Mouse (Mus musculus) lung, embryonic 15.5 days (tissue): ENCODE results near the gene Pou2af1. TPM values are rescaled to one million over a fixed set of nuclear protein-coding genes. Genes with fewer than 3 reads are reported as not detected.

Source experiments
- ATAC-seq: fragments of 200-750 bp; cut with Nextera tagmentation; 2 replicates; pipeline ENCODE4 v1.8.0; 2017; ENCODE audit warnings: moderate number of reproducible peaks, borderline replicate concordance; ENCODE audit not compliant: low FRiP score, low TSS enrichment; ENCODE audit errors: extremely low read depth
- H3K27ac ChIP-seq: fragments of 300-500 bp; sonication (generic); 2 replicates; pipeline ENCODE4 v1.5.1; 2015; ENCODE audit warnings: moderate library complexity, mild to moderate bottlenecking, inconsistent platforms
- H3K27me3 ChIP-seq: fragments of 300-500 bp; sonication (generic); 2 replicates; pipeline ENCODE4 v1.6.1; 2015; ENCODE audit warnings: inconsistent platforms
- H3K36me3 ChIP-seq: fragments of 300-500 bp; sonication (generic); 2 replicates; pipeline ENCODE4 v1.6.1; 2015; ENCODE audit warnings: inconsistent platforms
- H3K4me1 ChIP-seq: fragments of 300-500 bp; sonication (generic); 2 replicates; pipeline ENCODE4 v1.6.1; 2015; ENCODE audit warnings: inconsistent platforms
- H3K4me2 ChIP-seq: fragments of 300-500 bp; sonication (generic); 2 replicates; pipeline ENCODE4 v1.6.1; 2015; ENCODE audit warnings: inconsistent platforms, mild to moderate bottlenecking, moderate library complexity
- H3K4me3 ChIP-seq: fragments of 300-500 bp; sonication (generic); 2 replicates; pipeline ENCODE4 v1.5.1; 2015; ENCODE audit warnings: mild to moderate bottlenecking, inconsistent platforms
- H3K9ac ChIP-seq: fragments of 300-500 bp; sonication (generic); 2 replicates; pipeline ENCODE4 v1.6.1; 2015; ENCODE audit warnings: inconsistent platforms
- H3K9me3 ChIP-seq: fragments of 300-500 bp; sonication (generic); 2 replicates; pipeline ENCODE4 v1.6.1; 2016; ENCODE audit warnings: inconsistent platforms
- WGBS: fragments of 180-500 bp; shearing (Covaris S2); methylation state at CpG from one replicate; pipeline ENCODE4 v1.1.7; 2015; 5-methylcytosine and 5-hydroxymethylcytosine counted together
- polyA plus RNA-seq: library from polyadenylated mRNA; unstranded; fragments of >200 nt; fragmentation: Nextera tagmentation; extraction: Ambion mirVana; gene quantifications from 2 replicates; pipeline ENCODE4 v1.2.1, GENCODE M21; 2015

Gene Pou2af1
- polyA plus RNA-seq, 1 experiment from 2014 or later: 0.30 TPM

GRCm38 (mm10) chr9:51286079-51286478, 72.6 kb downstream of the Pou2af1 start:
- ATAC-seq: peak; percentile 77; the same call in 1 of the 2 replicates
- Histone ChIP-seq H3K4me2 (no peak overlapping the region), H3K27me3 (no peaks in the 10 kb centered on the region; the same call in 1 of the 2 replicates), H3K36me3 (no peaks in the 10 kb centered on the region), H3K4me3 (no peak overlapping the region), H3K4me1 (peaks cover 11% of the 10 kb centered on the region), H3K9ac (no peak overlapping the region), H3K27ac (no peak overlapping the region), H3K9me3 (no peaks in the 10 kb centered on the region)
- WGBS: 14% methylated on average over 2 of the region's 2 CpGs

Other genes with a start within 250 kb of the Pou2af1 start
- gene Sik2, start 204.6 kb upstream of the Pou2af1 start, polyA plus RNA-seq: 13.2 and 14.5 TPM in 2 replicates
- gene Btg4, start 152.8 kb upstream of the Pou2af1 start, polyA plus RNA-seq: not detected in 2 replicates
- 5.8 and 9.9 TPM in 2 replicates for gene Layn, start 136.6 kb upstream of the Pou2af1 start, polyA plus RNA-seq
- 2.2 and 2.5 TPM in 2 replicates for gene 4833427G06Rik, start 111.6 kb upstream of the Pou2af1 start, polyA plus RNA-seq
- gene Gm32742, start 48.2 kb upstream of the Pou2af1 start, polyA plus RNA-seq: 0.03 and 0.09 TPM in 2 replicates
- 7.5 and 7.9 TPM in 2 replicates for gene Colca2, start 64.9 kb downstream of the Pou2af1 start, polyA plus RNA-seq
- gene 1810046K07Rik, start 115.2 kb downstream of the Pou2af1 start, polyA plus RNA-seq: 0.15 and 0.20 TPM in 2 replicates